Mouse (Mus musculus) thymus, adult 2 months (tissue): ENCODE results near the gene Kars.

ENCODE experiments used
- CTCF ChIP-seq: fragments of 200-500 bp; IDR thresholded peaks from 2 replicates; pipeline ENCODE4 v1.5.1; 2012; ENCODE audit warnings: mild to moderate bottlenecking, control low read depth, low read length, moderate library complexity, borderline replicate concordance; ENCODE audit not compliant: control insufficient read depth, poor library complexity, insufficient read depth; ENCODE audit errors: extremely low read depth
- POLR2A ChIP-seq: fragments of 200-500 bp; IDR thresholded peaks from 2 replicates; pipeline ENCODE4 v1.6.1; 2012; ENCODE audit warnings: mild to moderate bottlenecking, low read length, control low read depth, moderate library complexity; ENCODE audit not compliant: control insufficient read depth, poor library complexity, insufficient read depth; ENCODE audit errors: extremely low read depth

- TF ChIP-seq CTCF, result no peak
- TF ChIP-seq POLR2A, result no peak
Measured at GRCm38 (mm10) chr8:112004754-112005153, 6.4 kb downstream of the Kars start.
